Mouse (Mus musculus) left cerebral cortex, adult 11 months (tissue): ENCODE measurements at regions not wholly inside any gene's neighbourhood (a gene's known extent, or its start where the extent isn't known, plus 50 kb on each side); places are given as distances from the start of the nearest gene placed in this dataset.

ENCODE experiments used
- DNase-seq: peaks from one replicate; pipeline ENCODE4 v3.0.0; 2022; ENCODE audit warnings: low spot score

GRCm38 (mm10) chr15:7005142-7005541 lies 85.3 kb upstream of the Lifr start:
- DNase-seq = no peak

GRCm38 (mm10) chr15:7006271-7006670 lies 84.1 kb upstream of the Lifr start:
- no peak for DNase-seq

GRCm38 (mm10) chr15:7008725-7009380 lies 81.6 kb upstream of the Lifr start:
- no peak for DNase-seq

GRCm38 (mm10) chr15:7010966-7011695 lies 79.3 kb upstream of the Lifr start:
- DNase-seq = no peak

- DNase-seq = no peak
Measured at GRCm38 (mm10) chr15:7011696-7012070, 78.7 kb upstream of the Lifr start.

- DNase-seq = no peak
Measured at GRCm38 (mm10) chr15:7012446-7012845, 78.0 kb upstream of the Lifr start.

GRCm38 (mm10) chr15:7013047-7013446 lies 77.4 kb upstream of the Lifr start:
- no peak for DNase-seq

- no peak for DNase-seq
Measured at GRCm38 (mm10) chr15:7014984-7015383, 75.4 kb upstream of the Lifr start.

GRCm38 (mm10) chr15:7016018-7016417 lies 74.4 kb upstream of the Lifr start:
- DNase-seq = no peak

- no peak for DNase-seq
Measured at GRCm38 (mm10) chr15:7017281-7017845, 73.1 kb upstream of the Lifr start.

- DNase-seq = no peak
Measured at GRCm38 (mm10) chr15:7022660-7023059, 67.8 kb upstream of the Lifr start.

GRCm38 (mm10) chr15:7025194-7025593 lies 65.2 kb upstream of the Lifr start:
- DNase-seq = no peak

- DNase-seq = no peak
Measured at GRCm38 (mm10) chr15:7031297-7032043, 58.9 kb upstream of the Lifr start.

GRCm38 (mm10) chr15:7037475-7037874 lies 52.9 kb upstream of the Lifr start:
- DNase-seq = peak; percentile 5

- DNase-seq = no peak
Measured at GRCm38 (mm10) chr15:7039119-7039518, 51.3 kb upstream of the Lifr start.

- DNase-seq = no peak
Measured at GRCm38 (mm10) chr15:7039825-7040224, 50.6 kb upstream of the Lifr start.
